Mouse (Mus musculus) pancreas, adult 10 weeks (tissue): ENCODE data around the gene Vmn1r203. TPM values are rescaled to one million over a fixed set of nuclear protein-coding genes. Genes with fewer than 3 reads are reported as not detected.

Experiments
- polyA plus RNA-seq: library from polyadenylated mRNA; stranded (reverse); fragments of 350-450 nt; fragmentation: Illumina TruSeq; extraction: RNeasy Lipid Tissue Mini Kit (QIAGEN cat#74804); gene quantifications from one replicate; pipeline ENCODE4 v1.2.3, GENCODE M21; 2015; ENCODE audit warnings: low read depth, low replicate concordance; ENCODE audit not compliant: insufficient read depth

Vmn1r203 gene
- polyA plus RNA-seq, result not detected

GRCm38 (mm10) chr13:22517814-22518213 lies at the start of gene Vmn1r203:
Vmn1r203 (plus strand) TSS chr13:22518114.

GRCm38 (mm10) chr13:22471623-22472022 lies 46.3 kb upstream of the Vmn1r203 start, which contains the start of gene Vmn1r201:
Vmn1r201 (plus strand) TSS chr13:22471923.

GRCm38 (mm10) chr13:22505281-22505680 lies 12.6 kb upstream of the Vmn1r203 start, which contains the start of gene Vmn1r202:
Vmn1r202 (minus strand) TSS chr13:22505381.

GRCm38 (mm10) chr13:22552898-22553297 lies 35.0 kb downstream of the Vmn1r203 start, which contains the start of gene Vmn1r204:
Vmn1r204 (plus strand) TSS chr13:22553198.

Other genes starting within 250 kb of the Vmn1r203 start
- not detected for gene Vmn1r195, start 247.6 kb upstream of the Vmn1r203 start, polyA plus RNA-seq
- not detected for gene Vmn1r196, start 228.2 kb upstream of the Vmn1r203 start, polyA plus RNA-seq
- not detected for gene Vmn1r197, start 193.5 kb upstream of the Vmn1r203 start, polyA plus RNA-seq
- gene Vmn1r198, start 167.8 kb upstream of the Vmn1r203 start, polyA plus RNA-seq, result not detected
- not detected for gene Vmn1r199, start 138.3 kb upstream of the Vmn1r203 start, polyA plus RNA-seq
- gene Vmn1r200, start 127.7 kb upstream of the Vmn1r203 start, polyA plus RNA-seq, result not detected
- not detected for gene Vmn1r201, start 46.2 kb upstream of the Vmn1r203 start, polyA plus RNA-seq
- not detected for gene Vmn1r202, start 12.7 kb upstream of the Vmn1r203 start, polyA plus RNA-seq
- not detected for gene Vmn1r204, start 35.1 kb downstream of the Vmn1r203 start, polyA plus RNA-seq
- not detected for gene Vmn1r205, start 74.9 kb downstream of the Vmn1r203 start, polyA plus RNA-seq
- not detected for gene Vmn1r206, start 106.1 kb downstream of the Vmn1r203 start, polyA plus RNA-seq
- not detected for gene Vmn1r207-ps, start 211.5 kb downstream of the Vmn1r203 start, polyA plus RNA-seq